ENCODE assay signal across 8 mouse cellular contexts in genomic region chr6:31639460-31639859, GRCm38 (mm10).
DNase-seq lines count a peak whose midpoint lies in the region; ATAC-seq and TF ChIP-seq lines count a peak whose summit lies in the region.
"Had no signal": no experiment of that assay in that cellular context is flagged by ENCODE, and none has a peak within 500 bp of the region (broad histone marks: within the 10 kb centered on the region; RNA-seq: fewer than 3 reads in every experiment).

No protein-coding gene starts in this region.

- no peak overlapping the region for H3K4me3 ChIP-seq in forebrain, postnatal 0 days (ENCODE audit: low read depth, low read length)
- no peak overlapping the region for H3K4me3 ChIP-seq in hindbrain, embryonic 12.5 days
- H3K4me3 ChIP-seq: limb, embryonic 13.5 days had no signal

- peak; percentile 65 for DNase-seq in R1 (ENCODE audit: low read depth, low spot score)
- DNase-seq in cerebellum, adult 18-20 months, result peak; percentile 21 to 42
- DNase-seq in forebrain, postnatal 0 days, result peak; percentile 70
- peak; percentile 25 for DNase-seq in left cerebral cortex, adult 11 months (ENCODE audit: low spot score)
- peak; percentile 77 to 85 for DNase-seq in lung, postnatal 4 days
- peak; percentile 79 for DNase-seq in right cerebral cortex, postnatal 14 days

- no peaks in the 10 kb centered on the region for H3K9me3 ChIP-seq in forebrain, postnatal 0 days (ENCODE audit: low read length)
- no peaks in the 10 kb centered on the region for H3K9me3 ChIP-seq in hindbrain, embryonic 12.5 days (replicated peaks)
- H3K9me3 ChIP-seq: limb, embryonic 13.5 days had no signal

- H3K27me3 ChIP-seq in forebrain, postnatal 0 days (ENCODE audit: insufficient read depth, low read length), result no peaks in the 10 kb centered on the region
- H3K27me3 ChIP-seq in hindbrain, embryonic 12.5 days, result peaks cover 10% of the 10 kb centered on the region; the same call in 1 of the 2 replicates

- H3K27ac ChIP-seq in forebrain, postnatal 0 days (ENCODE audit: low read depth, low read length), result no peak overlapping the region
- no peak overlapping the region for H3K27ac ChIP-seq in hindbrain, embryonic 12.5 days
- H3K27ac ChIP-seq: limb, embryonic 13.5 days had no signal

- H3K36me3 ChIP-seq in forebrain, postnatal 0 days (ENCODE audit: insufficient read depth), result no peaks in the 10 kb centered on the region
- H3K36me3 ChIP-seq in hindbrain, embryonic 12.5 days, result no peaks in the 10 kb centered on the region
- H3K36me3 ChIP-seq: limb, embryonic 13.5 days had no signal

- no peak overlapping the region for H3K9ac ChIP-seq in forebrain, postnatal 0 days
- H3K9ac ChIP-seq in hindbrain, embryonic 12.5 days, result no peak overlapping the region
- H3K9ac ChIP-seq: limb, embryonic 13.5 days had no signal

- TF ChIP-seq CTCF in forebrain, postnatal 0 days (IDR thresholded peaks at IDR 0.05; ENCODE audit: low read depth), result peak; percentile 93

- ATAC-seq in forebrain, postnatal 0 days, result peak; percentile 73
- ATAC-seq in hindbrain, embryonic 12.5 days (ENCODE audit: low FRiP score), result peak; percentile 57

- no peak overlapping the region for H3K4me2 ChIP-seq in forebrain, postnatal 0 days (ENCODE audit: low read depth)
- H3K4me2 ChIP-seq in hindbrain, embryonic 12.5 days (replicated peaks), result no peak overlapping the region
- H3K4me2 ChIP-seq: limb, embryonic 13.5 days had no signal

- no peaks in the 10 kb centered on the region for H3K4me1 ChIP-seq in forebrain, postnatal 0 days (ENCODE audit: insufficient read depth)
- peaks cover 17% of the 10 kb centered on the region for H3K4me1 ChIP-seq in hindbrain, embryonic 12.5 days

- WGBS in forebrain, postnatal 0 days, result 21% methylated on average over 2 of the region's 2 CpGs
- WGBS in hindbrain, embryonic 12.5 days, result 18% methylated on average over 2 of the region's 2 CpGs

Comparison
In these comparisons a context has a peak if more than half of its experiments do, and no peak if none do; other contexts are left out.
1. DNase-seq: peak in every context shown above with its lines; median percentile 81 in lung, postnatal 4 days; 79 in right cerebral cortex, postnatal 14 days; 70 in forebrain, postnatal 0 days; 65 in R1; 32 in cerebellum, adult 18-20 months; 25 in left cerebral cortex, adult 11 months.